Mouse (Mus musculus): Measurements from ENCODE around the gene Gm12117.

Gene Gm12117

DNA sequence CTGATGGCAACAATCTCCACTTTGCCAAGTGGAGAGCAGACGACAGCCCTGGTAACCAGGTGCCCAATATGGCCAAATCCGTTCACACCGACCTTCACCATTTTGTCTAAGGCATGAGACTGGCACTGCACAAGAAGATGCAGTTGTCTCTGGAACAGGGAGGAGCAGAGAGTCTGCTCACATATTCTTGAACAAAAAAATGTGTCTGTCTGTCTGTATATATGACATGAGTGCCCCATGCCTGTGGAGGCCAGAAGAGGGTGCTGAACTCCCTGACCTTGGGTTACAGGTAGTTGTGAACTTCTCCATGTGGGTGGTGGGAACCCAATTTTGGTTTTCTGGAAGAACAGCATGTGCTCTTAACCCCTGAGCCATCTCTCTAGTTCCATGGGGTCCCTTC is at the start of gene Gm12117:
Gene Gm12117 (minus strand): TSS at position 101 of the 400 bp plus-strand sequence.
- DNase-seq (ENCODE audit: low spot score in 2 of 2) = no peak

DNA sequence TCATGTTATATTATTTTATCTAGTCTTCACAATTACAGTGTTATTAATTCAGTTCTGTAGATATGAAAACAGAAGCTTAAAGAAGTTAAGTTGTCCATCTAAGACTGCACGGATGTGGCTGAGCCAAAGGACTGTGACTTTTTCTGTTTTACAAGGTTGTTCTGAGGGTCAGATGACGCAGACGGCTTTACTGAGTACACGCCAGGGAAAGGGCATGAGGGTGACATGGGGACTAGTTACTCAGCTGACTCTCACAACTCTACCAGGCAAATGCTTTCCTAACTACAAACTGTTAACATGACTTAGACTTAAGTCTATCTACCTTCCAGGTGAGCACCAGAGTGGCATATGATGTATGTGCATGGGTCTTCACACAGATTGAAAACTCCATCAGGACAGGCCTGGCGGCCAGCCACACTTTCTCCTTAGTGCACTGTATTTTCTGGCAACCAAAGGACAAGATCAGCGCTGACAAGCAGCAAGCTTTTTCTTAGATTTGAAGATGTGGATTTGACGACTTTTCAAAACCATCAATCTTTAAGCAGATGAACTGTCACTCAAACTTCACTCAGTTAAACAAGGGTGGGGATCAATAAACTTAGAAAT is 42.6 kb upstream of the Gm12117 start:
- no peak for DNase-seq (ENCODE audit: low spot score in 2 of 2)

DNA sequence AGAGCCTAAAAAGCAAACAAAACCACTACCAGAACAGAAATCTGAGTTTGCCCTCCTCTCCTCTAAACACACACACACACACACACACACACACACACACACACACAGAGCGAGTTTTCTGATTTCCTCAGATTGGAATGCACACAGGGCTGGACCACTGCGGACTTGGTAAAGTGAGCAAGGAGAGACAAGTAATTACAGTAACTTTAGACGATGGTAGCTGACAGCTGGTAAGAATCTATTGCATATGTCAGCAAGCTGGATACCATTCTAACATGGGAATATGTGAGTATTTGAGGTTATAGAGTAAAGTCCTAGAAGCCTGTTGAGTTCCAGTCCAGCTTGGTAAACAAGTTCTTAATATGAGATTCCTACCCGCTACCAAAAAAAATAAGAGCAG is 33.0 kb upstream of the Gm12117 start:
- no peak for DNase-seq (ENCODE audit: low spot score in 2 of 2)

DNA sequence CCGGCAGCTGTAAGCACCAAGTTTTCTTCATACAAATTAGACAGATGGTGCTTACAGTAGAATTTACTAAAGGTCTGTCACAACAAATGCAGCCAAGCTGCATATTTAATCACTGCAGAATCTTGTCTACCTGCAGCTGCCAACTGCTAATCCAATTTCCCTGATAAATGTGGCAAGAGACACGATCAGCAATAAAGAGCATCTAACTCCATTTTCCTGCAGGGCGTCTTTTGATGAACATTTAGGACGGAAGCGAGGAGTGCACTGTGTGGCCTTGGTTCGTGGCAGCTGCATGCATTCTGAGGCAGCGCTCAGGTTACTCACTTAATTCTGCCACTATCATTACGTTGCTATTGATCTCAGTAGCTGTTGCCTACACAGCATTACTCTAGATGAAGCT is 24.3 kb upstream of the Gm12117 start:
- DNase-seq (ENCODE audit: low spot score in 2 of 2) = no peak

DNA sequence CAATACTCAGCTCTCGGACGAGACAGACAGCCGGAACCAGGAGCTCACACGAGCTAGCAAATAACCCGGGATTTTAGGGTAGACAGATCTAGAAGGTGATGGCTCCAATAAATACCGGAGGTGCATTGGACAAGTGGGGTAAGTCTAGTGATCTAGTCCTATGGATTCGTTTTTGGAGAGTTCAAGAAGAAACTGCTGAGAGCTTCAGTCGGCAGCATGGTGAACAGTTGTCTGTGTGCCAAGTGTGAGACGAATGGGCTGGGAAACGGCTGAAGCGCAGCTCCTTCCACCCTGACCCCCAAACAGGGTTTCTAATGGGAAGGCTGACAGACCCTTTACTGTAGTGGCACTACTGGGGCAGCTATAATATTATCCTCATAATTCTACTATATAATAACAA is 22.8 kb upstream of the Gm12117 start:
- DNase-seq (ENCODE audit: low spot score in 2 of 2) = no peak

DNA sequence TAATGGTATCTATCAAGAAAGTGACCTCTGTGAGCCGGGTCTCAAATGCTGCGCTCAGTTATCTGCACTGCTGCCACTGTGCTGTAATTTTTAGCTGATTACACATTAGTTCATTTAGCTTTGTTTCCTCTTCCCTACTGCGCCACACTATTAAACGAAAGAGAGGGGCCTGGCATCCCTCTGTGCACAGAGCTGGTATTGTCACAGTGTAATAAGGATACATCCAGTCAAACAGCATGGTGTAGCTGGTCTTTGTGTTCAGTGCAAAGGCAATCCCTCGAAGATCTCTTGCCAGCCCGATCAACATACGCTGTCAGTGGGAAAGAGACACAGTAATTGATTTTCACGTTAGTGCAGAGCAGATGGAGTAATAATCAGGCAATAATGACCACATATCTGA is 20.6 kb upstream of the Gm12117 start:
- no peak for DNase-seq (ENCODE audit: low spot score in 2 of 2)

DNA sequence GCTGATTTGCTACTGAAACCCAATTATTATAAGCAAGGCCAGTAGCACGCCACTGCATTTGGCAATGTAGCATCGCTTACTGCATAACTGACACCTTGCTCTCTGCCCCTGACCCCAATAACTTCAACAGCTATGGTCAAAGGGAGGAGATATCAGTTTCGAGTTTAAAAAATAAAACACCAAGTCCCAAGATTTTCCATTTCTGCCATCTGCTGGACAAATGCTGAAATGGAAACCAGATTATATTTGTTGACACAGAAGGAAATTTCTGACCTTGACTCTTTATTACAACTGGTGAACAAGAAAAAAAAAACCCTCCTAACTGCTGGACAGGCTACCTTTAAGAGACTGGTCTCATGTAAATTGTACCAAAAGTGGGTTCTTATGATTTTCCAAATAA is 18.9 kb upstream of the Gm12117 start:
- no peak for DNase-seq (ENCODE audit: low spot score in 2 of 2)

DNA sequence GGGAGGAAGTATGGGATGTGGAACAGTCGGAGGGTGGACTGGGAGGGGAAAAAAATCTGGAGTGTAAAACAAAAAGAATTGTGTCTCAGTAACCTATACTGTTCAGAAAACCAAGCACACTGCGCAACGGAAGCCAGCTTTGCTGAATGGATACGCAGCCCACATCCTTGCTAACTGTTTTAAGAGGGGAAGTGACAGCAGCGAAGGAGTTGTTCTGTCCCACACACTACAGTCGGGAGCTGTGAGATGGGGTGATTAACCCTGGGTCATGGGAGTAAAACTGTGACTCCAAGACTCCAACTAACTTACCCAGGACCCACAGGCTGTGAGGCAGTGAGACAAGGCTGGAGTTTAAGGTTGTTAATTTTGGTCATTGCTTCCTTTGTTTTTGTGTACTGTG is 17.5 kb upstream of the Gm12117 start:
- DNase-seq (ENCODE audit: low spot score in 2 of 2) = no peak

DNA sequence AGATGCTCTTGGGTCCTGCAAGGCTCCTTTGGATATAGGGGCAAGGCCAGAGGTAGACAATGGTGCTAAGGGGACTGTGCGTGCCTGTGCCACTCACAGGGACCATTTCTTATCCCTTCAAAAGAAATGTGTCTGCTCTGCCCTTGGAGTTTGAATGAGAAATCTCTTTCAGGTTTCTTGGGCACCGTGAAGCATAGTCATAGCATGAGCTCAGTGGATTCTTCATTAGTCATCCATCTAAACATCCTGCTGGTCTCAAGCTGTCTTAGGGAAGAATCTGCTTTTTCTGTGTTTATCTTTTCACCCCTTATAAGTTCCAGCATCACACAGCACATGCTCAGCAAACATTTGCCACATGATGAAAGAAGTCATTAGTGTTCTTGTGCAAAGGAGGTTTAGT is 2.0 kb upstream of the Gm12117 start:
- no peak for DNase-seq (ENCODE audit: low spot score in 2 of 2)

DNA sequence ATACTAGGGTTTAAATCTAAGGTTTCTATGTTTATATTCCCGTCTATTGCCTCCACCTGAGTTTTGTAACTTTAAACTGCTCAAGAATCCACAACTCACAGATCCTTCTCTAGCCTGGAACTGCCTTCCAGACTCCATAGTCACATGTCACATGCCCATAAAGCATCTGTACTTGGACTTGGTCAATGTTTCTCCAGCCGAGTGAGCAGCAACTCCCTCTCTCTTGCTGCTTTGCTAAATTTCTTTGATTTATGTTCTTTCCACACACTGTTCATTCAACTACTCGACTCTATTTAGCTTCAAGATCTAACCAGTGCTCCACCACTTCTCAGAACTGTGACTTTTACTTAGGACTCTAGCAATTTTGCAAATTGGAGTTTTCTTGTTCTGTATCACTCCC is 1.7 kb downstream of the Gm12117 start:
- no peak for DNase-seq (ENCODE audit: low spot score in 2 of 2)

DNA sequence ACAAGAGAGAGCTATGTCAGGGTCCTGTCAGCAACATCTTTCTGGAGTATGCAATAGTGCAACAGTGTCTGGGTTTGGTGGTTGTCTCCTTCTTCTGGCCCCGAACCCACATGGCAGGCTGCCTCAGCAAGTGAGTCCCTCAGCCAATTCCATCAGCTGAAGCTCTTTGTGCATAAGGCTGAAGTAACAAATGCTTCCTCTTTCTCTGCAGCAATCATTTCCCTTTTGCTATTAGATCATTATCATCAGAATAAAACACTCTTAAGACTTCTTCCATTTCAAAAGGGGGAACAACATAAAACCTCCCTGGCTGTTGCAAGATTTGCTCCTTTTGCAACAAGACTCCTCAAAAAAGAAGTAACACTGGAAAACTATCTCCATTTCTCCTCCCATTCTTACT is 2.2 kb downstream of the Gm12117 start:
- DNase-seq (ENCODE audit: low spot score in 2 of 2) = no peak

DNA sequence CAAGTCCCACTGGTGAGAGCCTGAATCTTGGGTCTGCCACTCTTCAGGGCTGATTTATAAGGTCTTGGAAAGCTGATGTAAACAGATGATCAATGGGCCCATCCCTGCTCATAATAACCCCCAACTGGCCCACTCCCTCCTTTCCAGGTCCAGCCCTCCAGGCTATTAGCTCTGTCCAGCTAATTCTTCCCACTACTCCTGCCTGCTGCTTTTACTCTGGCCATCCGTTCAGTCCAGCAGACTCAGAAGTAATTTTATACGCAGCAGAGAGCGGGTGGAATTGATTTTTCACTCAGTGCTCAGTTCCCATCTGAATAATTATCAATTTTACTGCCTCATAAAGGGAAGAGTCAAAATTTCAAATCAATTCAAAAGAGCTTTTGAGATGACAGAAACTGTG is 36.2 kb downstream of the Gm12117 start:
- no peak for DNase-seq (ENCODE audit: low spot score in 2 of 2)

DNA sequence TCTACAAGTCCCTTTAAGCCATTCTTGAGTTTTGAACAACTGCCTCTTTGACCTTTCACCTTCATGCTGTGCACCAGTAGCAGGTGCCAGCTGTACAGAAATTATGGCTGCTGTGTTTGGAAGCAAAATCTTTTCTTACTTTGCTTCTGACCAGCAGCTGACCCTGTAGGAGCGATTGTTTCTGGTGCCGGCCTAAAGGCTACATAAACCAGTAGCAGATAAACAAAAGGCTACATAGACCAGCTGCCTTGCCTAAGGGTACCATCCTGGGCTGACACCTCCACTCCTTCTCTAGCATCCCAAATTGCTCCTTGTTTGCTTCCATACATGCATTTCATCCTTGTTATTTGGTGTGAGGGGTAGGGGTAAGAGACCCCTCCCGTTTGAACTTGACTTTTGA is 42.4 kb downstream of the Gm12117 start:
- no peak for DNase-seq (ENCODE audit: low spot score in 2 of 2)

DNA sequence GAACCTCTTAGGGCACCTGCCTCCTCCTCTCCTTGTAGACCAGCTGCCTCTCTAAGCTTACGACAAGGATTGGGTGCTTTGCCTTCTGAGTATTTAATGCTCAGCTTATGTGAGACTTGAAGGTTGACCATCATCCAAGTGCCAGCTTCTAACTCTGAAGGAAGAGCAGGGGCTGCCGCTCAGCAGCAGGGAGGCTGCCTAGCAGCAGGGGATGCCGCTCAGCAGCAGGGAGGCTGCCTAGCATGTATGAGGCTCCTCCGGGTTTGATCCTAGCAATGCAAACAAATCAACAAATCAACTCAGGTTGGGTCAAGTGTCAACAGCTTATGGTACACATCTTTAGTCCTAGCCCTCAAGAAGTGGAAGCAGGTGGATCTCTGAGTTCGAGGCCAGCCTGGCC is 44.5 kb downstream of the Gm12117 start:
- DNase-seq (ENCODE audit: low spot score in 2 of 2) = no peak

DNA sequence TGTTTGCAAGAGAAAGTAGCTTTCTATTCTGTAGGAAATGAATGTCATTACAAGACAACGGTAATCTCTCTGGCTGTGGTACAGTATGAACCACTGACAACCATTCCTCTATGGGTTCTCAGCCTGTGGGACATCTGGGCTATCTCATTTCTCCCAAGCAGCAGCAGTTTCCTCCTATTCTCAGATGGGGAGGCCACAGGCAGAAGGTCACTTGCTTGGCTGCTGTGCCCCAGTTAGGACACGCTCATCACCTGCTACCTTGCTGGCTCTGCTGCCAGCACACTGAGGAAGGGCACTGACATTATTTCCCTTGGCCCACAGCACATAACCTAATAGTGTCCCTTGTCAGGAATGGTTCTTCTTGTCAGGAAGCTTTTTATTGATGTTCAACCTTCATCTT is 48.4 kb downstream of the Gm12117 start:
- DNase-seq (ENCODE audit: low spot score in 2 of 2) = no peak

DNA sequence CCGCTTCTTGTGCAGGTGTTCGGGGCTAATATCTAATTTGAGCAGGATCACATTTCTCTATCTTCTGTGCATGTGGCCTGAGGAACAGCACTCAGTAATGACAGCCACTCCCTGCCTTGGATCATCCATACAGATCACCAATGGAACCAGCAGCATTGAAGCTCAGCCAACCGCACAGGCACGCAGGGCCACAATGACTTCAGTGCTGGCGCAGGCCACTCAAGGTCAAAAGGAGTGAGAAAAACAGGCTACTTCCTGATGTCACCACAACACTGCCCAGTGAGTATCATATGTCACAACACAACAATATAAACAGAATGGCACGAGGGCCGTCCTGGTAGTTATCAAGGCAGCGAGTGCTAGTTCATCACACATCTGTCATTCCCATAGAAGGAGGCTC is 50.0 kb downstream of the Gm12117 start:
- no peak for DNase-seq (ENCODE audit: low spot score in 2 of 2)
